Mouse (Mus musculus) lung, postnatal 0 days (tissue): ENCODE data around the gene Pakap.

Source experiments
- CTCF ChIP-seq: IDR thresholded peaks from 2 replicates; pipeline ENCODE4 v1.5.1; 2016; ENCODE audit warnings: antibody characterized with exemption, mild to moderate bottlenecking
- EP300 ChIP-seq: IDR thresholded peaks from 2 replicates; pipeline ENCODE4 v1.6.1; 2016; ENCODE audit warnings: antibody characterized with exemption, mild to moderate bottlenecking, control low read depth

GRCm38 (mm10) chr4:57738856-57739552 lies 171.0 kb downstream of the Pakap start:
- TF ChIP-seq CTCF (no peak), EP300 (no peak)
